Mouse (Mus musculus) midbrain, postnatal 0 days (tissue): ENCODE measurements at regions not wholly inside any gene's neighbourhood (a gene's known extent, or its start where the extent isn't known, plus 50 kb on each side); places are given as distances from the start of the nearest gene placed in this dataset.
A peak's percentile ranks its signal among the peaks of the same experiment; 100 is the strongest.

ENCODE experiments used
- ATAC-seq: fragments of 200-750 bp; cut with Nextera tagmentation; 2 replicates; pipeline ENCODE4 v1.8.0; 2017; ENCODE audit warnings: moderate number of reproducible peaks, mild to moderate bottlenecking, moderate TSS enrichment, moderate library complexity; ENCODE audit not compliant: low FRiP score
- DNase-seq: peaks from one replicate; pipeline ENCODE4 v3.0.0-alpha.2; 2015; ENCODE audit warnings: low spot score
- H3K27ac ChIP-seq: fragments of 300-500 bp; sonication (generic); 2 replicates; pipeline ENCODE4 v1.5.1; 2014; ENCODE audit warnings: low read depth, mild to moderate bottlenecking, low read length, mixed read lengths
- H3K27me3 ChIP-seq: fragments of 300-500 bp; sonication (generic); 2 replicates; pipeline ENCODE4 v1.6.1; 2014; ENCODE audit warnings: low read length, control low read depth, mixed read lengths; ENCODE audit not compliant: insufficient read depth
- H3K36me3 ChIP-seq: fragments of 300-500 bp; sonication (generic); 2 replicates; pipeline ENCODE4 v1.6.1; 2014; ENCODE audit warnings: low read length, control low read depth, mixed read lengths; ENCODE audit not compliant: insufficient read depth
- H3K4me1 ChIP-seq: fragments of 300-500 bp; sonication (generic); 2 replicates; pipeline ENCODE4 v1.6.1; 2014; ENCODE audit warnings: mild to moderate bottlenecking, control low read depth, antibody characterized with exemption, low read length, mixed read lengths; ENCODE audit not compliant: insufficient read depth
- H3K4me2 ChIP-seq: fragments of 300-500 bp; sonication (generic); 2 replicates; pipeline ENCODE4 v1.6.1; 2014; ENCODE audit warnings: low read depth, mild to moderate bottlenecking, low read length, mixed read lengths; ENCODE audit not compliant: poor library complexity, severe bottlenecking
- H3K4me3 ChIP-seq: fragments of 300-500 bp; sonication (generic); 2 replicates; pipeline ENCODE4 v1.5.1; 2014; ENCODE audit warnings: low read depth, mild to moderate bottlenecking, low read length, moderate library complexity
- H3K9ac ChIP-seq: fragments of 300-500 bp; sonication (generic); replicated peaks from 2 replicates; pipeline ENCODE4 v1.6.1; 2014; ENCODE audit warnings: mild to moderate bottlenecking, low read length, moderate library complexity, mixed read lengths; ENCODE audit not compliant: poor library complexity, severe bottlenecking
- H3K9me3 ChIP-seq: fragments of 300-500 bp; sonication (generic); 2 replicates; pipeline ENCODE4 v1.6.1; 2016; ENCODE audit warnings: low read length, control low read depth
- CTCF ChIP-seq: IDR thresholded peaks from 2 replicates; pipeline ENCODE4 v1.5.1; 2016; ENCODE audit warnings: antibody characterized with exemption, mild to moderate bottlenecking
- WGBS: fragments of 180-500 bp; shearing (Covaris S2); extraction: QIAGEN DNeasy Blood & Tissue Kit; methylation state at CpG from one replicate; pipeline ENCODE4 v1.1.7; 2014; 5-methylcytosine and 5-hydroxymethylcytosine counted together

- TF ChIP-seq CTCF = no peak
- Histone ChIP-seq H3K9ac (no peak overlapping the region), H3K4me2 (no peak overlapping the region), H3K36me3 (no peaks in the 10 kb centered on the region), H3K9me3 (no peaks in the 10 kb centered on the region), H3K4me1 (no peaks in the 10 kb centered on the region), H3K27me3 (0 out of 2 replicates have a peak, but pooled peaks cover 5% of the 10 kb centered on the region), H3K27ac (no peak overlapping the region), H3K4me3 (no peak overlapping the region)
- DNase-seq (peak; percentile 67), ATAC-seq (no peak)
- 72% methylated on average over 10 of the region's 10 CpGs for WGBS
Observed at GRCm38 (mm10) chr6:100032701-100033100, 254.6 kb downstream of the Rybp start.

- H3K9ac ChIP-seq = no peak overlapping the region
- H3K4me2 ChIP-seq = no peak overlapping the region
- H3K27me3 ChIP-seq = peaks cover 2% of the 10 kb centered on the region; the same call in 1 of the 2 replicates
- ATAC-seq (no peak), DNase-seq (no peak)
- no peak overlapping the region for H3K27ac ChIP-seq
- H3K4me3 ChIP-seq = no peak overlapping the region
- H3K9me3 ChIP-seq = no peaks in the 10 kb centered on the region
- H3K36me3 ChIP-seq = no peaks in the 10 kb centered on the region
- TF ChIP-seq CTCF = no peak
- 40% methylated on average over 2 of the region's 2 CpGs for WGBS
- H3K4me1 ChIP-seq = no peaks in the 10 kb centered on the region
Observed at GRCm38 (mm10) chr6:100030522-100030921, 256.8 kb downstream of the Rybp start.

GRCm38 (mm10) chr6:100030010-100030409 is 257.3 kb downstream of the Rybp start:
- Histone ChIP-seq H3K9me3 (no peaks in the 10 kb centered on the region), H3K36me3 (no peaks in the 10 kb centered on the region), H3K27ac (no peak overlapping the region), H3K4me1 (no peaks in the 10 kb centered on the region), H3K27me3 (peaks cover 2% of the 10 kb centered on the region; the same call in 1 of the 2 replicates), H3K9ac (no peak overlapping the region), H3K4me2 (no peak overlapping the region), H3K4me3 (no peak overlapping the region)
- no peak for TF ChIP-seq CTCF
- DNase-seq (peak; percentile 53), ATAC-seq (no peak)
- WGBS = 25% methylated on average over 9 of the region's 9 CpGs

GRCm38 (mm10) chr6:100027524-100027923 is 259.8 kb downstream of the Rybp start:
- no peak overlapping the region for H3K4me2 ChIP-seq
- no peak overlapping the region for H3K9ac ChIP-seq
- ATAC-seq (no peak), DNase-seq (no peak)
- no peaks in the 10 kb centered on the region for H3K36me3 ChIP-seq
- H3K27me3 ChIP-seq = peaks cover 2% of the 10 kb centered on the region; the same call in 1 of the 2 replicates
- H3K4me1 ChIP-seq = no peaks in the 10 kb centered on the region
- H3K4me3 ChIP-seq = no peak overlapping the region
- no peaks in the 10 kb centered on the region for H3K9me3 ChIP-seq
- TF ChIP-seq CTCF = no peak
- WGBS = 45% methylated on average over 5 of the region's 5 CpGs
- no peak overlapping the region for H3K27ac ChIP-seq

GRCm38 (mm10) chr6:100025531-100025951 is 261.7 kb downstream of the Rybp start:
- Histone ChIP-seq H3K9me3 (no peaks in the 10 kb centered on the region), H3K27ac (no peak overlapping the region), H3K27me3 (peaks cover 2% of the 10 kb centered on the region; the same call in 1 of the 2 replicates), H3K9ac (no peak overlapping the region), H3K4me3 (no peak overlapping the region), H3K4me2 (no peak overlapping the region), H3K36me3 (no peaks in the 10 kb centered on the region), H3K4me1 (no peaks in the 10 kb centered on the region)
- ATAC-seq = no peak
- no peak for DNase-seq
- WGBS = 35% methylated on average over 5 of the region's 5 CpGs
- no peak for TF ChIP-seq CTCF

GRCm38 (mm10) chr6:100023434-100024095 is 263.7 kb downstream of the Rybp start:
- no peak overlapping the region for H3K27ac ChIP-seq
- H3K4me3 ChIP-seq = no peak overlapping the region
- H3K4me1 ChIP-seq = no peaks in the 10 kb centered on the region
- 76% methylated on average over 7 of the region's 7 CpGs for WGBS
- peaks cover 2% of the 10 kb centered on the region; the same call in 1 of the 2 replicates for H3K27me3 ChIP-seq
- ATAC-seq (no peak), DNase-seq (no peak)
- no peaks in the 10 kb centered on the region for H3K9me3 ChIP-seq
- no peaks in the 10 kb centered on the region for H3K36me3 ChIP-seq
- no peak overlapping the region for H3K9ac ChIP-seq
- H3K4me2 ChIP-seq = no peak overlapping the region
- no peak for TF ChIP-seq CTCF
